Mouse (Mus musculus) left cerebral cortex, adult 2 months (tissue): ENCODE measurements at regions not wholly inside any gene's neighbourhood (a gene's known extent, or its start where the extent isn't known, plus 50 kb on each side); places are given as distances from the start of the nearest gene placed in this dataset.

Experiments used
- DNase-seq, 2 experiments: peaks; one replicate each; pipeline ENCODE4 v3.0.0; 2021 to 2022; ENCODE audit warnings: low spot score in 2 of 2, mixed read lengths in 1 of 2; ENCODE audit errors: extremely low spot score in 1 of 2
- H3K27ac ChIP-seq: fragments of 200-600 bp; 2 replicates; pipeline ENCODE4 v1.8.1; 2022
- H3K4me3 ChIP-seq: fragments of 200-600 bp; 2 replicates; pipeline ENCODE4 v1.8.1; 2022
- CTCF ChIP-seq: fragments of 200-600 bp; IDR thresholded peaks from 2 replicates; pipeline ENCODE4 v1.8.1; 2022; ENCODE audit warnings: antibody characterized with exemption, mild to moderate bottlenecking, moderate library complexity
- intact Hi-C: fragments of 180-260 bp; cut with DNase I; formaldehyde crosslinking; loops from one replicate; pipeline ENCODE4 v1.15.1; 2025

- TF ChIP-seq CTCF: no peak
- DNase-seq: no peak
- no peak overlapping the region for H3K4me3 ChIP-seq
- intact Hi-C loops: no loop called here
- H3K27ac ChIP-seq: no peak overlapping the region
Observed at GRCm38 (mm10) chr13:71138745-71139312, 297.2 kb upstream of the Adamts16 start.

GRCm38 (mm10) chr13:71135940-71136632 lies 294.5 kb upstream of the Adamts16 start:
- no peak for TF ChIP-seq CTCF
- H3K27ac ChIP-seq: no peak overlapping the region
- no peak overlapping the region for H3K4me3 ChIP-seq
- DNase-seq: no peak
- intact Hi-C loops: no loop called here

- H3K27ac ChIP-seq: no peak overlapping the region
- no peak for DNase-seq
- no peak for TF ChIP-seq CTCF
- no peak overlapping the region for H3K4me3 ChIP-seq
- intact Hi-C loops: no loop called here
Observed at GRCm38 (mm10) chr13:71121484-71121883, 279.9 kb upstream of the Adamts16 start.

- no peak overlapping the region for H3K4me3 ChIP-seq
- H3K27ac ChIP-seq: no peak overlapping the region
- intact Hi-C loops: loop anchor here (5.0 to 10.0 kb wide), 5 partner anchors 124 to 1924 kb away; partner anchors contain the start of gene Irx2
- TF ChIP-seq CTCF: no peak
- no peak for DNase-seq
Observed at GRCm38 (mm10) chr13:71108175-71108574, 266.6 kb upstream of the Adamts16 start.

- peak; percentile 74 to 86 for DNase-seq
- intact Hi-C loops: loop anchor here (2.0 to 10.0 kb wide), 6 partner anchors 97 to 1927 kb away; partner anchors contain the start of gene Irx2
- H3K4me3 ChIP-seq: peak overlapping the region; percentile 39
- H3K27ac ChIP-seq: no peak overlapping the region
- TF ChIP-seq CTCF: peak; percentile 97
Observed at GRCm38 (mm10) chr13:71105229-71105838, 263.7 kb upstream of the Adamts16 start.

- H3K27ac ChIP-seq: no peak overlapping the region
- H3K4me3 ChIP-seq: peak overlapping the region; percentile 39
- no peak for DNase-seq
- intact Hi-C loops: loop anchor here (2.0 to 10.0 kb wide), 6 partner anchors 96 to 1928 kb away; partner anchors contain the start of gene Irx2
- no peak for TF ChIP-seq CTCF
Observed at GRCm38 (mm10) chr13:71104419-71105228, 263.0 kb upstream of the Adamts16 start.

- H3K27ac ChIP-seq: no peak overlapping the region
- no peak for DNase-seq
- TF ChIP-seq CTCF: no peak
- intact Hi-C loops: no loop called here
- no peak overlapping the region for H3K4me3 ChIP-seq
Observed at GRCm38 (mm10) chr13:71084301-71084700, 242.7 kb upstream of the Adamts16 start.

- intact Hi-C loops: no loop called here
- DNase-seq: no peak
- H3K27ac ChIP-seq: no peak overlapping the region
Observed at GRCm38 (mm10) chr13:71075916-71076315, 234.3 kb upstream of the Adamts16 start.

GRCm38 (mm10) chr13:71074012-71074411 lies 232.4 kb upstream of the Adamts16 start:
- H3K4me3 ChIP-seq: no peak overlapping the region
- no peak for DNase-seq
- intact Hi-C loops: no loop called here
- H3K27ac ChIP-seq: no peak overlapping the region
- TF ChIP-seq CTCF: no peak

More at GRCm38 (mm10) chr13:71075916-71076315, 234.3 kb upstream of the Adamts16 start:
- TF ChIP-seq CTCF: no peak
- H3K4me3 ChIP-seq: no peak overlapping the region

GRCm38 (mm10) chr13:71068757-71069201 lies 227.2 kb upstream of the Adamts16 start:
- intact Hi-C loops: no loop called here
- TF ChIP-seq CTCF: no peak
- no peak overlapping the region for H3K4me3 ChIP-seq
- H3K27ac ChIP-seq: no peak overlapping the region
- no peak for DNase-seq

- intact Hi-C loops: no loop called here
Observed at GRCm38 (mm10) chr13:71068011-71068410, 226.4 kb upstream of the Adamts16 start.

More at GRCm38 (mm10) chr13:71068011-71068410, 226.4 kb upstream of the Adamts16 start:
- Histone ChIP-seq H3K4me3 (no peak overlapping the region), H3K27ac (no peak overlapping the region)
- TF ChIP-seq CTCF: no peak
- DNase-seq: no peak
